Mouse (Mus musculus) bone marrow macrophage, adult 2 months (primary cell): ENCODE results near the gene Cdh13. TPM values are rescaled to one million over a fixed set of nuclear protein-coding genes. Genes with fewer than 3 reads are reported as not detected.

Source experiments
- H3K27ac ChIP-seq: 2 replicates; pipeline ENCODE4 v1.5.1; 2012; ENCODE audit warnings: low read depth, low read length; ENCODE audit not compliant: insufficient read depth
- H3K4me1 ChIP-seq: 2 replicates; pipeline ENCODE4 v1.6.1; 2012; ENCODE audit warnings: low read length; ENCODE audit not compliant: control insufficient read depth, insufficient read depth
- H3K4me3 ChIP-seq: 2 replicates; pipeline ENCODE4 v1.5.1; 2012; ENCODE audit warnings: mild to moderate bottlenecking, low read length, moderate library complexity; ENCODE audit not compliant: insufficient read depth
- CTCF ChIP-seq: IDR thresholded peaks from 2 replicates; pipeline ENCODE4 v1.5.1; 2012; ENCODE audit warnings: low read depth, mild to moderate bottlenecking, low read length, moderate library complexity
- POLR2A ChIP-seq: IDR thresholded peaks from 2 replicates; pipeline ENCODE4 v1.6.1; 2012; ENCODE audit warnings: mild to moderate bottlenecking, low read depth, low read length, borderline replicate concordance
- polyA plus RNA-seq: library from polyadenylated mRNA; stranded (reverse); fragments of >200 nt; gene quantifications from 2 replicates; pipeline ENCODE4 v1.2.4, GENCODE M21; 2012; ENCODE audit not compliant: missing spikeins, insufficient read depth, insufficient read length

The Cdh13 gene
- polyA plus RNA-seq, 1 experiment = not detected

DNA sequence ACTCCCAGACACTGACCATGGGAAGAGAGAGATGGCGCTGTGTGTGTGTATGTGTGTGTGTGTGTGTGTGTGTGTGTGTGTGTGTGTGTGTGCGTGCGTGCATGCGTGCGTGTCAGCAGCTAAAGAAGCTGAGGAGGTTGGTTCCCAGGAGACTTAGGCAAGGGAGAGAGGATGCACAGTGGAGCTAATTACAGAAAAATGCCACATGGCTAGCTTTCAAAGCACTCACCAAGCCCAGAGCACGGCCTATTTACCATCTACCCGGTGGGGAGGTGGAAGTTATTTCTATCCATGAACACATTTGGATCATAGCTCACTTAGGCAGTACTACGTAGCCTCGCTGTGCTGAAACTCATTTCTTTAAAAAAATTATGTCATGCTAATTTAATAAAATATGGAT is 194.1 kb downstream of the Cdh13 start:
- no peak overlapping the region for H3K27ac ChIP-seq
- no peak overlapping the region for H3K4me3 ChIP-seq
- H3K4me1 ChIP-seq = no peaks in the 10 kb centered on the region
- no peak for TF ChIP-seq POLR2A

DNA sequence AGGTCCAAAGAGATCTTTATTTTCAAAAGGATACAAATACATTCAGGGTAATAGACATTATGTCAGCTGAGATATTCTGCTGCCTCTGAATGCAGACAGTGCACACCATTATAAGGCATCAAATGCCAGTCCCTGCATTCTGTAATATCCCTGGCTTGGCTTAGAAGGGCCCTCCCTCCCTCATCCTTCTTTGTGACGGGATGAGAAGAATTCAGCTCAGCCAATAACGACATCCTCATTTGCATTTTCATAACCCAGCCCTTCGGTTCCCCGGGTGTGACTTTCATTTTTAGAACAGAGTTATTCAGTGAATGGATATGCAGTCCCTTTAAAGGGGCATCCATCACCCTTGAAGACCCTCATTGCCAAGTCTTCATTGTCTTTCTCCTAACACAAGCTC is 205.2 kb downstream of the Cdh13 start:
- TF ChIP-seq CTCF (no peak), POLR2A (no peak)
- no peak overlapping the region for H3K27ac ChIP-seq
- H3K4me1 ChIP-seq = no peaks in the 10 kb centered on the region
- no peak overlapping the region for H3K4me3 ChIP-seq

DNA sequence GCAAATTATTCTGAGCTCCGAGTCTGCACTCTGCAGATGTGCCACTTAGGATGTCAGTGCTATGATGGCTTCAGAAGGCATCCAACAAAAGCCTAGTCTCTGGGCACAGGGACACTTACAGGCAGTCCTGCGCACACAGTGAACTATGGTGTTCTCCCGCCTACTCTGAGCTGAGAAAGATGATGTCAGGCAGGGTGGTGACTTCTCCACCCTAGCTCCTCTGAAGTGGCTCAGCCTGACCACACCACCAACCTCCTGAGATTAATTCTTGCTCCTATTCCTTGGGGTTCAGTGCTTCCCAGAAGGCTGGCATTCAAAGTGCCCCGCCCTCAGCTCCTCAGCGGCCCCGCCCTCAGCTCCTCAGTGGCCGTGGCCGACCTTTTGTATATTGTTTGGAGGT is 219.0 kb downstream of the Cdh13 start:
- Histone ChIP-seq H3K27ac (no peak overlapping the region), H3K4me1 (no peaks in the 10 kb centered on the region), H3K4me3 (no peak overlapping the region)
- no peak for TF ChIP-seq CTCF
- no peak for TF ChIP-seq POLR2A

DNA sequence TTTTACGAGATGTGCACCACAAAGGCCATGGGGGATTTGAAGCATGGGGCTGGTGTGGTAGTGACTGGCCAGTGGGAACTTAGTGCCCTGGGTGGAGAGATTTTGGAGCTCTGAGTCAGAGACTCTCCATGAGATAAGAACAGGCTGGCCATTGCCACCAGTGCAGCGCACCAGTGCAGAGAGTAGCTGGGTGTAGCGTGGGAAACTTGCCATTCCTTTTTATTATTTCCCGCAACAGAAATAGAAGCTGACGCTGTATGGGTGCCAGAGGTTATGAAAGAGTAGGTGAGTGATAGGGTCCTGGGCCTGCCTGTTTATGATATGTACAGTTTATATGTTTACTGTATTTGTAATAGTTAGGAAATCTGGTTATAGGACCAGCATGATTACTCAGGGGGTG is 225.9 kb downstream of the Cdh13 start:
- H3K27ac ChIP-seq = no peak overlapping the region
- no peak overlapping the region for H3K4me3 ChIP-seq
- no peak for TF ChIP-seq CTCF
- TF ChIP-seq POLR2A = no peak
- no peaks in the 10 kb centered on the region for H3K4me1 ChIP-seq

DNA sequence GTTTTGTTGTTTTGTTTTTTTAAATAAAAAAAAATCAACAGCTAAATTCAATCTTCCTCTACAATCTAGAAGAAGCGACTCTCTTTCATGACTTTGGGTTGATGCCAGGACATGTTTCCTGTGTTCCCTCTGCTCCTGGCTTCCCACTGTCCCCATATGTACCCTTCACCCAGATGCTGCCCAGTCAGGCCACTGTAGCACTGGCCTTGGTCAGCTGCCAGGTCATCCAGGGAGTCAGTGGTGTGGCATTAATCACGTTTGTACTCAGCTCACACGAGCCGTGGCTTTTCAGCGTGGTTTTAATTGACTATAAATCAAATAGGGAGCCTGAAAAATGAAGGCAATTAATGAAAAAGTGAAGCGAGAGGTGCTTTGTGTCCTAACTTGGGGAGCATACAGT is 229.7 kb downstream of the Cdh13 start:
- Histone ChIP-seq H3K27ac (no peak overlapping the region), H3K4me1 (no peaks in the 10 kb centered on the region), H3K4me3 (no peak overlapping the region)
- TF ChIP-seq POLR2A (no peak), CTCF (no peak)

DNA sequence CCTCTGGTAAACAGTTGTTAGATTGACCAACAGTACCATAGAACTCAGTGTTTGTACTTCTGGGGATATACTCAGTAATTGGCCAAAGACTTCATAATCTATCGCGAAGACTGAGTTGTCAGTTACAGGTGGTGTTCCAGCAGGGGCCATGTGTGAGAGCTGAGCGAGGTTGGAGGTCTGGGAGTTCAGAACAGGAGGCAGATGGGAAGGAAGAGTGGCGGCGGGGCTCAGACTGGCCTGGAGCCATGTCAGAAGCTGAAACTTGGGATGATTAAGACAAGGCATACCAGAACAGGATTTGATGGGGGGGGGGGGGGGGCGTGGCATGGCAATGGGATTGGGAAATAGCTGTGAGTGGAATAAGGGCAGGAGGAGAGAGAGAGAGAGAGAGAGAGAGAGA is 232.1 kb downstream of the Cdh13 start:
- Histone ChIP-seq H3K27ac (no peak overlapping the region), H3K4me3 (no peak overlapping the region), H3K4me1 (no peaks in the 10 kb centered on the region)
- no peak for TF ChIP-seq POLR2A
- no peak for TF ChIP-seq CTCF

DNA sequence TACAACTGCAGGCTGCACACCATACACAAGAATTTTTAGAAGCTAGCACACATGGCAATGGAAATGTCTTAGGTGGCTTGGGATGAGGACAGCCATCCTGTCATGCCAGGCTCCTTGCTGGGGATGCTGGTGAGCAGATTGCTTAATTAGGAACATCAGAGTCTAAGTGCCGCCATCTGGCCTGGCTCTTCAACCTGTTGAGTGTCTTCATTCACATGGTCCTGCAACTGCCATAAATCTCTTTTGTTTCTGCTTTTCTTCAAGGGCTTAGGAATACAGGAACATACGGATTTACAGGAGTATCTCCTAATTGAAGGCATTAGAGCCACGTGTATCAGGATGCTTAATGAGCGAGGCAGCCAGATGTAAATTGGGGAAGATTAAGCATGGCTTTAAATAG is 233.5 kb downstream of the Cdh13 start:
- TF ChIP-seq POLR2A = no peak
- no peak for TF ChIP-seq CTCF
- Histone ChIP-seq H3K4me3 (no peak overlapping the region), H3K27ac (no peak overlapping the region), H3K4me1 (no peaks in the 10 kb centered on the region)

DNA sequence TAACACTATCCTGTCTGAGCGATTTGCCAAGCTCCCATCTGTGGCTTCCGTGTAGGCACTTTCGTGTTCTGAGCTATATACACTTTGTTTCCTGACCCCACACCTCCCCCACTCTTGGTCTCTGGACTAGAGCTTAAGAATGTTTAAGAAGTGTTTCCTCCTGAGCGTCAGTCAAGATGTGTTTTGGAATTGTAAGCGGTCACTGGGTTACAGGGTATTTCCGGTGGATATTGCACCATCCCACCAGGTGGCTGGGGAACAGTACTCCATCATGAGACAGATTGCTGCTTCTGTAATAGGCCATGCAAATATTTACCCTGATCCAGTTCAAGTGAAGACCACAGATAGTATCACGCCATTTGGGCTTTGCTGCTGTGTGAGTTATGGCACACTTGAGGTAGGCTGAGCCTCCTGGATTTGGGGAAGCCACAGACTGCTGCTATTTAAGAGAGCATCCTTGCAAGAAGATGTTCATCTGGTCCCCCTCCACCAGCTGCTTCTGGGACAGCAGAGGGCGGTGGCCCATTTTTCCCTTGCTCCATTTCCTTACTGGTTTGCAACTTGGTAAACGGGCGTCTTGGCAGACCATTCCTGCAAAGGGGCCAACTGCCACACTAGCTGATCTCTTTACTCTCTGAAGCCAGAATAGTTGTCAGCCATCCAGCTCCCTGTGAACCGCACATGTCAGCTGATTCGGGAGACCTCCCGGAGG is 234.7 kb downstream of the Cdh13 start:
- no peak overlapping the region for H3K27ac ChIP-seq
- H3K4me3 ChIP-seq = no peak overlapping the region
- no peaks in the 10 kb centered on the region for H3K4me1 ChIP-seq
- no peak for TF ChIP-seq CTCF
- TF ChIP-seq POLR2A = no peak

DNA sequence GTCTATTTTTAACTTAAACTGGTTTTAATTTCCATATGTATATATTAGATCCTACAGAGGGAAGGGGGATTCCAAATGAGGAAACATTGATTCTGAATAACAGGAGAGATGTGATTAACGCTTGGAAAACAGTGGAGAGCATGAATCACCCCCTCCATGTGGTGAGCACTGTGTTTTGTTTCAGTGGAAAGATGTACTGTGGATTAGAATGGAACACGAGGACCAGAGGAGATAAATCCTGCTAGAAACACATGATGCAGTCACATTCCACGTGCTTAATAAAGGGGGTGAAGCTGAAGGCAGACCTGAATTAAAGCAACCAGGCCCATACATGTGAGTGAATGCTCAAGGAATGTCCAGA is 235.2 kb downstream of the Cdh13 start:
- TF ChIP-seq POLR2A (no peak), CTCF (no peak)
- H3K27ac ChIP-seq = no peak overlapping the region
- no peaks in the 10 kb centered on the region for H3K4me1 ChIP-seq
- no peak overlapping the region for H3K4me3 ChIP-seq

DNA sequence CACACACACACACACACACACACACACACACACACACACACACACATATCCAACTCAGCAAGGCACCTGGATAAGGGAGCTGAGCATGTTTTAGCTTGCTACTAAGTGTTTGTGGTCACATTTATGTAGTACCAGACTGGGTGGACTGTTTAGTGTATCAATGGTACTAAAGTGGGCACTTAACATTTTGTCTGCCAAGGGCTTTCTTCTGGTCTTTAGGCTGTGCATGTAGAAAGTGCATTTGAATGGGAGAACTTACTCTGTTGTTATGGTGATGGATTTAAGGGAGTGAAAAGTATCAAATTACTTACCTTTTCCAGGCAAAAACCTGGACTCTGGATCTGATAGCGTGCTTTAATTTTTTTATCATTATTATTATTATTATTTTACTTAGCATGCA is 240.4 kb downstream of the Cdh13 start:
- TF ChIP-seq CTCF = no peak
- TF ChIP-seq POLR2A = no peak
- Histone ChIP-seq H3K27ac (no peak overlapping the region), H3K4me1 (no peaks in the 10 kb centered on the region), H3K4me3 (no peak overlapping the region)
